Mouse (Mus musculus): ENCODE results near the gene Lsm8.

DNA sequence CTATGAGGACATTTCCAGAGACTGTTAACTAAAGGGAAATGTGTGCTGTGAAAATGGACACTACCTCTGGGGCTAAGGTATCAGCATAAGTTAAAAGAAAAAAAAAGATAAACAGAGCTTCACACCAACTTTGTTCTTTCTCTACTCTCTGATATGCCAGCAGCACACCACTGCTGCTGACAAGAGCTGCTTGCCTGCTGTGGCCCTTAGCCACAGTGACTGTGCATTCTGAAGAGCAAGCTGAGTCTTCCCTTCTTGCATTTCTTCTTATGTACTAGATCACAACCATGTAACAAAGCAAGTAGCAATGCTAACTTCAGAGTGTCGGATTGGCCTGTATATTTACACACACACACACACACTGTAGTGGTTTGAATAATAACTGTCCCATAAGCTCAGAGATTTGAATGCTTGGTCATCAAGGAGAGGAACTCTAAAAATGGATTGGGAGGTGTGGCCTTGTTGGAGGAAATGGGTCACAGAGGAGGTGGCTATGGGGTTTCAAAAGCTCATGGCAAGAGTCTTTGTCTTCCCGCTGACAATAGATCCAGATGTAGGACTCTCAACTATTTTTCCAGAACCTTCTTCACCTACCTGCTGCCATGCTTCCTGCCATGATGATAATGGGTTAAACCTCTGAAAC is 47.4 kb upstream of the Lsm8 start:
- TF ChIP-seq POLR2A (IDR thresholded peaks at IDR 0.05; ENCODE audit: low read depth, low read length) (no peak), CTCF (IDR thresholded peaks at IDR 0.05; ENCODE audit: extremely low read depth, insufficient read depth, insufficient read length, insufficient replicate concordance) (no peak)
